Mouse (Mus musculus) c-Kit-positive CD71-positive TER-119-negative erythroid progenitor cells, embryonic 14.5 days (primary cell): ENCODE results near the gene Capn15.
A peak's percentile ranks its signal among the peaks of the same experiment; 100 is the strongest.

Source experiments
- DNase-seq: peaks from one replicate; pipeline ENCODE4 v3.0.0-alpha.2; 2013; ENCODE audit warnings: low read depth

Gene Capn15

DNA sequence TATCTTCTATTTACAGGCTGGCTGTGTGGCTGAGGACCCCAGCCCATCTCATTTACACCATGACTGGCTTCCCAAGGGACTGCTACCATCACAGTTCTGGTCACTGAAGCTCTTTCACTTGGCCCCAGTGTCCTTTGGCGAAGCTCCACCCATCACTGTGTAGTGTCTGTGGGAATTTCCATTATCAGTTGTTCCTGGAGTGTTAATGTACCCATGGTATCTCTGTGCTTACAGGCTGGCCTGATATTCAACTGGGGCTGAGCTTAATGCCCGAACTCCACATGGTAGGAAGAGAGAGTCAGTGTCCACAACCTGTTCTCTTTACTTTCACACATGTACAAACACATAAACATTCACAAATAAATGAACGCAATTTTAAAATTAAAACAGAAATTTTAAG lies 7.9 kb upstream of the Capn15 start:
- DNase-seq, result peak; percentile 56

DNA sequence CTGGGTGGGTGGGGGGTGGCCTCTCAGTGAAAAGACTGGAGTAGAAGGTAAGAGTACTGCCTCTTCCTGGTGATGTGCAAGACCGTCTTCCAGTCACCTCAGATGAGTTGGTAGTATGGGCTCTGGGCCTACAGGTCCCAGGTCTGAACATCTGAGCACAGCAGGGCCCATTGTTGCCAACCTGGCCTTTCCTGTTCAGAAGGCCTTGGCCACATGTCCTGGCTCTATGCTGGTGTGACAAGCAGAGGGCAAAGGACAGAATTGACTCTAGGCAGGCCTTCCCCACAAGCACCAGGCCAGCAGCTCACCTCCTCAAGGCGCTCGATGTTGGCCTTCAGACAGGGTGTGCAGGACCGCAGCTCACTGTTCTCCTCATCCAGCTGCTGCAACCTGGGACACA lies 6.7 kb upstream of the Capn15 start:
- DNase-seq, result no peak

DNA sequence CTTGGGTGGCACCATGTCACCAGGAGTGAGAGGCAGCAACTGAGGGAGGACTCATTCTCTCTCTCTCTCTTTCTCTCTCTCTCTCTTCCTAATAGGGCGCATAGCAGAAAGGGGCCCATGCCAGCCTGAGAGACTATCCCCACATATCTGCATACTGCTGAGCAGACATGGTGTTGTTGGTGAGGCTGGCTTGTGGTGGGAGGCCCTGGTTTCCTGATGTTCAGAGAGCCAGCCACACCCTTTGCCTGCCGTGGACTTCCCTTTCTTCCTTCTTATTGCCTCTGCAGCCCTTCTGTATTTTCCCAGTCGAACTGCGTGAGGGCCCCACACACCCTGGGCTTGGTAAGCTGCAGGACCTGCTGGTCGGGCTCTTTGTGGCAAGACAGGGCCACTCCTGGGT lies 4.7 kb upstream of the Capn15 start:
- no peak for DNase-seq

GRCm38 (mm10) chr17:25984556-25985305 lies 865 bp downstream of the Capn15 start:
- DNase-seq, result no peak

DNA sequence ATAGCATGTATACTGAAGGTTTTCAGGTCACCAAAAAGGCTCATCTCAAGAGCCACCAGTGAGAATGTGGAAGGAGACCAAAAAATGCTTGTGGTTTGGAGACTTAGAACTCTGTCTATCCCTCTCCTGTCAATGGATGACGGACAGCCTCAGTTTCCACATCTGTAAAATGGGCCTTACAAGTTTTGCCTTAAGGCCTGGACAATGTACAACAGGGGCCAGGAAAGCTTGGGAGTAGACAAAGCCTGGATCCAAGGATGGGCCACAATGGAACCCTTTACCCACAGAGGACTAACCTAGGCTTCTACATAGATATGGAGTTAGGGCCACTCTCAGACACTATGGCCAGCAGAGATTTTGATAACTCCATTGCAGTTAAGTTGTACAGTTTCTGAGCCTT lies 1.5 kb downstream of the Capn15 start:
- DNase-seq, result no peak

- no peak for DNase-seq
These were observed 2.7 kb downstream of the Capn15 start for GRCm38 (mm10) chr17:25982913-25983312.

DNA sequence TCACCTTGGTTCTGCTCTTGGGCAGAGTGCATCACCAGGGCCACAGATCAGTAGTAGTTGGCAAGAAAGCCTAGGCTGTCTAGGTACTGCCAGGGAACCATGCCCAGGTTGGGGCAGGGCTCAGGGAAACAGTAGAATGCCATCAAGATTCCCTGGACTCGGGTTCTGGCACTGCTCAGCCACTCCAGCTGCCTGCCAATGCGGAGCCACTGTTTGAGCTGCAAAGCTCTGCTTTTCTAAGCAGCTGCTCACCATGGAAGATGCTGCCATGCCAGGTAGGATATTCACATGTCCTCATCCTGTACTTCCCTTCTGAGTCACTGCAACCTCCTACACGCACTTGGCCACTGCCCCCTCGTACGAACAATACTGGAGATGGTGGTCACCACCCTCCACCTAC lies 4.7 kb downstream of the Capn15 start:
- no peak for DNase-seq

GRCm38 (mm10) chr17:25979829-25980738 lies 5.5 kb downstream of the Capn15 start:
- DNase-seq, result no peak

DNA sequence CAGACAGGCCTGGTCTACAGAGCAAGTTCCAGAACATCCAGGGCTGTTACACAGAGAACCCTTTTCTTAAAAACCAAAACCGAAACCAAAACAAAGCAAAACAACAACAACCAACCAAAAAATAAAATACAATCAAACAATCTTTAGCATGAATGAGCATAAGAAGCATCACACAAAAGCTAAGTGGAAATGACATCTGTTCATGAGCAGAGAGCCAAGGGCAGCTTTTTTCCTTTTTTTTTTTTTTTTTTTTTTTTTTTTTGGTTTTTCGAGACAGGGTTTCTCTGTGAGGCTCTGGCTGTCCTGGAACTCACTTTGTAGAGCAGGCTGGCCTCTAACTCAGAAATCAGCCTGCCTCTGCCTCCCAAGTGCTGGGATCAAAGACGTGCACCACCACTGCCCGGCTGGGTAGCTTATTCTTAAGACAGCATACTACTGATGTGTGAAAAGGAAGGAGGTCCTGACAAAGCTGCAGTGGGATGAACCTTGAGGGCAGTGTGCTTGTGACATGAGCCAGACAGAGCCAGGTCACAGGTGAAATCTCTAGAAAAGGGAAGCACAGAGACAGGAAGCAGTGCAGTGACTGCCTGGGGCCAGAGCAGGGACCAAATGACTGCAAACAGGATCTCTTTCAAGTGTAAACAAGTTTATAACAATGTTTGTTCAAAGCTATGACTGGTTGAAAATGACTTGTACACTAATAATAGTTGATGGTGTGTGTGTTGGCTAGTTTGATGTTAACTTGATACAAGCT lies 14.5 kb downstream of the Capn15 start:
- DNase-seq, result no peak

- no peak for DNase-seq
These were observed 15.1 kb downstream of the Capn15 start for GRCm38 (mm10) chr17:25970448-25970847.

GRCm38 (mm10) chr17:25968176-25968575 lies 17.4 kb downstream of the Capn15 start:
- DNase-seq, result no peak

DNA sequence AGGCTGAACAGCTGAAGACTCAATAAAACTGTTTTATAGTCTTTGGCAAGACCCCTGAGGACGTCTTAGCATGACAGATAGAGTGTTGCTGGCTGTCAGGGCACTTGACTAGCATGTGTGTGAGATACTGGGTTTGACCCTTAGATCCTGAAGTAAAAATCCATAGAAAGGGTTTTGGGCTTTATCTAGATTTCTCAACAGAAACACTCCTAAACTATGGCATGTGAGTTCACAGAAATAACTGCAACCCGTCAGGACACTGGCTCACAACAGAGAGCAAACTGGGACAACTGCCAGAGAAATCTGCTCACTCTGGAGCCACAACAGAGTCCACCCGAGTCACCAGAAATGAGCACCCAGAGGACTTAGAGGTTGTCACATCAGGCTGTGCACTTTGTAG lies 17.9 kb downstream of the Capn15 start:
- no peak for DNase-seq

- no peak for DNase-seq
These were observed 21.3 kb downstream of the Capn15 start for GRCm38 (mm10) chr17:25964271-25964670.

DNA sequence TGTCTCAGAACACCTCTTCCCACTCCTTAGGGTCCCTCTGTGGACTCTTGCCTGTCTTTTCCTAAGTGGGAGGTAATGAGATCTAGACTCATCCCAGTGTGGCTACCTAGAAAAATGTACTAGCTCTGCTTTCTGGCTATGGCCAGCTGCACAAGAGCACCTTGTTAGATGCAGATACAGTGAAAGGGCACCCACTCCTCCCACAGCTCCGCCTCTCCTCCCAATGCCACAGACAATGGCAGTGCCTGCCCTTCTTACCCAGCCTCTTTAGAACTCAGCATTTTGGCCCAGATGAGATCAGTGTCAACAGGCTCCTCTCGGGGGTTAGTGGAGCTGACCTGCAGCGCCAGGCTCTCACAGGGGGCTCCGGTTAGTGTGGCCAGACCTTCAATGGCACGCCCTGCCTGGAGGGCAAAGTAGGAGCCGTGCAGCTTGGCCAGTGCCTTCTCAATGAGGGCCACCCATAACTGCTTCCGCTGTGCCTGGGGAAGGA lies 23.1 kb downstream of the Capn15 start:
- DNase-seq, result no peak

GRCm38 (mm10) chr17:25961566-25961965 lies 24.0 kb downstream of the Capn15 start:
- DNase-seq, result peak; percentile 77

- DNase-seq, result no peak
These were observed 25.7 kb downstream of the Capn15 start for GRCm38 (mm10) chr17:25959630-25960467.

- DNase-seq, result no peak
These were observed 26.7 kb downstream of the Capn15 start for GRCm38 (mm10) chr17:25958771-25959494.

GRCm38 (mm10) chr17:25957586-25958051 lies 28.0 kb downstream of the Capn15 start:
- no peak for DNase-seq

- DNase-seq, result no peak
These were observed 29.0 kb downstream of the Capn15 start for GRCm38 (mm10) chr17:25956631-25957030.

- DNase-seq, result no peak
These were observed 29.4 kb downstream of the Capn15 start for GRCm38 (mm10) chr17:25956201-25956600.

DNA sequence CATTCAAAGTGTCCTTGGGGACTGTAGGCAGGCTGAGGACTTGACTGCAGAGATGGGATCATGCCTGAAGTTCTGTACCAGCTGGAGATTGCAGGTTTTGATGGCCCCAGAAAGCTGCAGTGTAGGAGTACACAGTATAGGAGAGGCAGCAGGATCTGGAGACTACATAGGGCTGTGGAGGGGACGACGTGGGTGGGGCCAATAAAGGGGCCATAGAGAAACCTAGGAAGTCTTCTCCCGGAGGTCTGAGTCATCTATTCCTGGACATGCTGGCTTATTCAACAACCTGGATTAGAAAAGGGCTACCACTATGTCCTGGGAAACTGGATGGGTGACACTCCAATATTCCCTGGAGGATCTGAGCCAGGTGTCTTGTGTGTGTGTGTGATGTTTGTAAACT lies 29.9 kb downstream of the Capn15 start:
- no peak for DNase-seq
